Mouse (Mus musculus) myocyte (in vitro differentiated cells): ENCODE data around the gene Trmt112.

Experiments used
- E2F4 ChIP-seq: IDR thresholded peaks from one replicate; pipeline ENCODE4 v1.6.1; 2011; ENCODE audit warnings: mild to moderate bottlenecking, control low read depth, moderate library complexity; ENCODE audit not compliant: insufficient read depth
- POLR2A ChIP-seq: IDR thresholded peaks from one replicate; pipeline ENCODE4 v1.6.1; 2011; ENCODE audit warnings: low read depth, mild to moderate bottlenecking, control low read depth, moderate library complexity; ENCODE audit not compliant: insufficient read length
- REST ChIP-seq: IDR thresholded peaks from one replicate; pipeline ENCODE4 v1.6.1; 2011; ENCODE audit warnings: mild to moderate bottlenecking, control low read depth, moderate library complexity; ENCODE audit not compliant: insufficient read depth, insufficient read length
- USF1 ChIP-seq: IDR thresholded peaks from one replicate; pipeline ENCODE4 v1.6.1; 2011; ENCODE audit warnings: low read depth, mild to moderate bottlenecking, control low read depth, moderate library complexity

GRCm38 (mm10) chr19:6903031-6903430 lies 6.5 kb upstream of the Trmt112 start:
- TF ChIP-seq POLR2A: no peak
- no peak for TF ChIP-seq USF1
- no peak for TF ChIP-seq E2F4
- no peak for TF ChIP-seq REST
